Mouse (Mus musculus) heart, postnatal 0 days (tissue): ENCODE data around the gene Ddn. TPM values are rescaled to one million over a fixed set of nuclear protein-coding genes. Genes with fewer than 3 reads are reported as not detected.

Experiments used
- ATAC-seq: fragments of 200-750 bp; cut with Nextera tagmentation; 2 replicates; pipeline ENCODE4 v1.8.0; 2017; ENCODE audit warnings: low read depth, moderate number of reproducible peaks, moderate library complexity; ENCODE audit not compliant: insufficient read depth
- DNase-seq: peaks from one replicate; pipeline ENCODE4 v3.0.0-alpha.2; 2016; ENCODE audit warnings: low spot score
- H3K27ac ChIP-seq: fragments of 300-500 bp; sonication (generic); 2 replicates; pipeline ENCODE4 v1.5.1; 2014; ENCODE audit warnings: low read depth, mild to moderate bottlenecking
- H3K27me3 ChIP-seq: fragments of 300-500 bp; sonication (generic); 2 replicates; pipeline ENCODE4 v1.6.1; 2014; ENCODE audit warnings: low read length, mixed read lengths; ENCODE audit not compliant: control insufficient read depth, insufficient read depth
- H3K36me3 ChIP-seq: fragments of 300-500 bp; sonication (generic); replicated peaks from 2 replicates; pipeline ENCODE4 v1.6.1; 2014; ENCODE audit warnings: low read length, mixed read lengths; ENCODE audit not compliant: control insufficient read depth, insufficient read depth
- H3K4me1 ChIP-seq: fragments of 300-500 bp; sonication (generic); 2 replicates; pipeline ENCODE4 v1.6.1; 2014; ENCODE audit warnings: antibody characterized with exemption; ENCODE audit not compliant: control insufficient read depth, insufficient read depth
- H3K4me2 ChIP-seq: fragments of 300-500 bp; sonication (generic); 2 replicates; pipeline ENCODE4 v1.6.1; 2014; ENCODE audit warnings: low read depth, mild to moderate bottlenecking, low read length, moderate library complexity
- H3K4me3 ChIP-seq: fragments of 300-500 bp; sonication (generic); 2 replicates; pipeline ENCODE4 v1.5.1; 2014; ENCODE audit warnings: low read depth, low read length
- H3K9ac ChIP-seq: fragments of 300-500 bp; sonication (generic); replicated peaks from 2 replicates; pipeline ENCODE4 v1.6.1; 2014; ENCODE audit warnings: low read depth, low read length, mixed read lengths
- H3K9me3 ChIP-seq: fragments of 300-500 bp; sonication (generic); replicated peaks from 2 replicates; pipeline ENCODE4 v1.6.1; 2016; ENCODE audit warnings: low read length; ENCODE audit not compliant: control insufficient read depth
- CTCF ChIP-seq: IDR thresholded peaks from 2 replicates; pipeline ENCODE4 v1.5.1; 2016; ENCODE audit warnings: antibody characterized with exemption, control low read depth, low read depth
- EP300 ChIP-seq: IDR thresholded peaks from 2 replicates; pipeline ENCODE4 v1.6.1; 2016; ENCODE audit warnings: antibody characterized with exemption, low read depth
- WGBS: fragments of 180-500 bp; shearing (Covaris S2); extraction: QIAGEN DNeasy Blood & Tissue Kit; methylation state at CpG from one replicate; pipeline ENCODE4 v1.1.7; 2014; 5-methylcytosine and 5-hydroxymethylcytosine counted together
- polyA plus RNA-seq: library from polyadenylated mRNA; unstranded; fragments of >200 nt; fragmentation: Nextera tagmentation; extraction: Ambion mirVana; gene quantifications from 2 replicates; pipeline ENCODE4 v1.2.1, GENCODE M21; 2015
- total RNA-seq: library from RNA; depleted of rRNA; stranded (reverse); fragments of >200 nt; gene quantifications from 2 replicates; pipeline ENCODE4 v1.2.3, GENCODE M21; 2014; ENCODE audit warnings: low replicate concordance

Gene Ddn
- total and polyA plus RNA-seq, 2 experiments from 2014 or later: 0.11 to 1.4 TPM

DNA sequence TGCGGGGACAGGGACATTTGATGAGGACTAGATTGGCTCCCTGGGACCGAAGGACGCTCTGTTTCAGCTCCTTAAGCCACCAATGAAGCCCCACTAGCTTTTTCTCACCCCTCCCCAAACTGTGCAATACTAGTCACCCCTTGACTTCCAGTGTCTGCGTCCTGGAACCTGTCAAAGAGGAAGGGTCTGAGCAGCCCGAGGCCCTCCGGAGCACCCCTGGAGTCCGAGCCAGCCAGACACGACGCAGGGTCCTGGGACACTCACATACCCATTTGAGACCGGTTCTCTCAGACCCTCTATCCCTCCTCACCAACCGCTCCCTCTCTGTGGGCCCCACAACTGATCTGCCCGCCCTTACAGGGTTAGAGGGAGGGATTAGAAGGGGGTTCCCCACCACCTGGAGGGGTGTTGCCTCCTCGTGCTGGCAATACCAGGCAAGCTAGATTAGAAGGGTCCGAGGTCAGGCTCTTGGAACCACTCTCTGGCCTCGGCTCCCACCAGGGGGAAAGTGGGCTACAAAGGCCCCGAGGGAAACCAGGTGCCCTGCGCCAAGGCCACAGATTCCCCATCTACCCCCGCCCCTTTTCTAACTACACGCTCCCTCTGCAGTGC lies 32.2 kb downstream of the Ddn start:
- peaks cover 88% of the 10 kb centered on the region for H3K27me3 ChIP-seq
- no peaks in the 10 kb centered on the region for H3K9me3 ChIP-seq
- ATAC-seq (no peak), DNase-seq (no peak)
- H3K27ac ChIP-seq: no peak overlapping the region
- TF ChIP-seq EP300 (no peak), CTCF (no peak)
- H3K9ac ChIP-seq: no peak overlapping the region
- H3K36me3 ChIP-seq: no peaks in the 10 kb centered on the region
- 7% methylated on average over 19 of the region's 19 CpGs for WGBS
- H3K4me1 ChIP-seq: peaks cover 12% of the 10 kb centered on the region
- H3K4me2 ChIP-seq: peak overlapping the region; percentile 52; the same call in 1 of the 2 replicates
- H3K4me3 ChIP-seq: peak overlapping the region; percentile 37

DNA sequence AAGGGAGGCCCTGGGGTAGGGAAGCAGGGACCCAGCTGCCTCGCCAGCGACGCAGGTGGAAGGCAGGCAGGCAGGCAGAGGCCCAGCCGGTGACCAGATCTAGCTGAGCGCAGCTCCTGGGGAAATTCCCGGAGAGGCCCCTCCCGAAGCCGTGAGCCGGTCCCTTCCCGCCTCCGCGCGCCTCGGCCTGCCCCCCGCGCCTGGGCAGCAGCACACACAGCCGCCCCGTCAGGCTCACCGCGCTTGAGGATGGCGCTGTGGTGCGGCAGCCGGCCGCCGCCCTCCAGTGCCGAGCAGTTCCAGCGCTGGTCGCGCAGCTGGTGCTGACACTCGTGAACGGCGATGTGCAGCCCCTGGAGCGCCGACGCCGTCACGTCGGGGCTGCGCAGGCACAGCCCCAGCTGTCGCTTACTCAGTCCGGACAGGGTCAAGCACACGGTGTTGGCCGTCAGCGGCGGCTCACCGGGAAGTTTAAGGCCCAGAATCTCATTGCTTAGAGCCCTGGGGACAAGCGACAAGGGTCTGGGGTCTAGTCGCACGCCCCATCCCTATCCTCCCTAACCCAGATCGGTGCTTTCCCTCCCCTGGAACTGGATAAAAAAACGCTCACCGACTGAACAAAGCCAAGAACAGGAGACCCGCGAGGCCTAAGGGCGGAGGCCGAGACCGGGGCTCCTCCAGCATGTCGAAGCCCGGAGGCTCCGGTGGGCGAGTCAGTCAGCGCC lies 32.8 kb downstream of the Ddn start:
- Histone ChIP-seq H3K27ac (no peak overlapping the region), H3K36me3 (no peaks in the 10 kb centered on the region), H3K27me3 (peaks cover 87% of the 10 kb centered on the region), H3K9me3 (no peaks in the 10 kb centered on the region), H3K4me1 (peaks cover 12% of the 10 kb centered on the region), H3K4me3 (peak overlapping the region; percentile 28), H3K9ac (no peak overlapping the region), H3K4me2 (peak overlapping the region; percentile 45)
- DNase-seq (no peak), ATAC-seq (peak; percentile 35; the same call in 1 of the 2 replicates)
- 2% methylated on average over 62 of the region's 62 CpGs for WGBS
- TF ChIP-seq CTCF (0 out of 2 replicates have a peak, but pooled peaks have one; percentile 7), EP300 (no peak)

DNA sequence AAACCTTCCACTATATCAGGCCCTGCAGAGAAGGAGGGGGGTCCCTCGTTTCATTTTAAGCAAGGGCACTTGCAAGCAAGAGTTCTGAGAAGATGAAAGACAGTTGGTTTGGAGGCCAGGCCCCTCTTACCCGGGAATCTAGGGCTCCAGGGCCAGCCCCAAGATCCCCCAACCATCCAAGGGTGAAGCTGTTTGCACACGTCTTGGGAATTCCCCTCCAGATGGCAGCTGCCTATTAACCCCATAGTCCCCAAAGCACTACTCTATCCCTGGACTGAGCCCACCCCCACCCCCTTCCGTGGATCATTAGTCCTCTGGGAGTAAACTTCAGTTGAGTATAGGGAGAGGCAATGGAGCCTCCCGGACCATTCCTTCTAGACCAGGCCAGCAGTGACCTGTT lies 33.8 kb downstream of the Ddn start:
- no peak overlapping the region for H3K27ac ChIP-seq
- no peak overlapping the region for H3K9ac ChIP-seq
- no peaks in the 10 kb centered on the region for H3K36me3 ChIP-seq
- no peak overlapping the region for H3K4me3 ChIP-seq
- DNase-seq (no peak), ATAC-seq (no peak)
- peaks cover 12% of the 10 kb centered on the region for H3K4me1 ChIP-seq
- TF ChIP-seq EP300 (no peak), CTCF (no peak)
- peaks cover 78% of the 10 kb centered on the region for H3K27me3 ChIP-seq
- 18% methylated on average over 5 of the region's 5 CpGs for WGBS
- no peaks in the 10 kb centered on the region for H3K9me3 ChIP-seq
- H3K4me2 ChIP-seq: no peak overlapping the region

DNA sequence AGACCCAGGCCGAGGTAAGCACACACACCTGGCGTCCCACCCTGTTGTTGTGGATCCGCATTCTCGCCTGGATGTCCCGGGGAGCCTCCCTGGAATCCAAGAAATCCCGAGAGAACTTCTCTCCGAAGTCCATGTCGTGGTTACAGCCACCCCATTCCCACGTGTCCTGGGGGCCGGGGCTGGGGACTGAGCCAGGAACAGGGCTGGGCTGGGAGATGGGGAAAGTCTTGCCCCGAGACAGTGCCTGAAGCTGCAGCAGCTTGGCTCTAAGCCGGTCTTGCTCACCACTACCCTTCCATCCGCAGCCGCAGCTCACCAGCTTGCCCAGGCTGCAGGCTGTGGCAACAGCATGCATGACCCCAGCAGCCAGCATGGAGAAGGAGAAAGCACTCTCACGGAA lies 35.2 kb downstream of the Ddn start:
- Histone ChIP-seq H3K4me1 (peaks cover 12% of the 10 kb centered on the region), H3K27ac (no peak overlapping the region), H3K4me3 (no peak overlapping the region), H3K9ac (no peak overlapping the region), H3K36me3 (no peaks in the 10 kb centered on the region), H3K4me2 (no peak overlapping the region), H3K27me3 (peaks cover 66% of the 10 kb centered on the region), H3K9me3 (no peaks in the 10 kb centered on the region)
- 31% methylated on average over 15 of the region's 15 CpGs for WGBS
- TF ChIP-seq EP300 (no peak), CTCF (no peak)
- ATAC-seq (no peak), DNase-seq (no peak)

DNA sequence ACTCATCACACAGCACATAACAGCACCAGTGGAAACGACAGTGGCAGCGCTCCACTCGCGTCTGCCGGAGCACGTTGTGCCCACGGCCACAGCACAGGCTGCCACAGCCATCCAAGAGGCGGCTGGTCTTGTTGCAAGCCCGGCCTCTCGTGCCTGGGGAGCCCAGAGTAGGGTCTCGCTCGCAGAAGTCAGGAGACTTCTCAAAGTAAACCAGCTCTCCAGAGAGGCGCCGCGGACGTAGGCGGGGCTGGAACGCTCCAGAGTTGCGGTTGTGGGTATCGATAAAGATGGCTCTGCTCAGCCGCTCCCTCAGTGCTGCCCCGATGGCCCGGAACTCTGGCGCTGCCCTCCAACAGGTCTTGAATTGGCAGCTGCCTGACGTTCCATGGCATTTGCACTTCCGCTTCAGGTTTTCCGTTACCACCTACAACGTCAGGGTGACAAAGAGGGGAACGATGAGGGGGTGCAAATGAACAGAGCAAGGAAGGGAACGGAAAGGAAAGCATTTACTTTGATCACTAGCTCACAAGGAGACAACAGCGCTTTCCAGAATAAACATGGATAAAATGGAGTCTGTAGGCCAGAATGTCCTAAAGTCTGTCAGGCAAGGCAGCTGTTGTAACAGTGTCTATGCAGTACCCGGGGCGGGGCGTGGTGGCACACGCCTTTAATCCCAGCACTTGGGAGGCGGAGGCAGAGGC lies 36.6 kb downstream of the Ddn start:
- ATAC-seq (no peak), DNase-seq (no peak)
- no peaks in the 10 kb centered on the region for H3K9me3 ChIP-seq
- TF ChIP-seq CTCF (no peak), EP300 (no peak)
- H3K27me3 ChIP-seq: peaks cover 57% of the 10 kb centered on the region
- H3K4me1 ChIP-seq: peaks cover 6% of the 10 kb centered on the region; the same call in 1 of the 2 replicates
- H3K9ac ChIP-seq: no peak overlapping the region
- H3K27ac ChIP-seq: no peak overlapping the region
- 4% methylated on average over 36 of the region's 36 CpGs for WGBS
- H3K4me2 ChIP-seq: peak overlapping the region; percentile 64
- H3K36me3 ChIP-seq: no peaks in the 10 kb centered on the region
- H3K4me3 ChIP-seq: peak overlapping the region; percentile 27
